Mouse (Mus musculus) olfactory bulb, adult 2 months (tissue): ENCODE results near the gene Rhof.

ENCODE experiments used
- CTCF ChIP-seq: fragments of 200-500 bp; IDR thresholded peaks from 2 replicates; pipeline ENCODE4 v1.5.1; 2012; ENCODE audit warnings: low read depth, mild to moderate bottlenecking, low read length, moderate library complexity; ENCODE audit not compliant: insufficient read depth
- POLR2A ChIP-seq: fragments of 200-500 bp; IDR thresholded peaks from 2 replicates; pipeline ENCODE4 v1.6.1; 2012; ENCODE audit warnings: mild to moderate bottlenecking, low read depth, low read length, moderate library complexity; ENCODE audit not compliant: insufficient read depth

GRCm38 (mm10) chr5:123093077-123093633 lies 39.3 kb downstream of the Rhof start:
- TF ChIP-seq CTCF, result no peak
- no peak for TF ChIP-seq POLR2A
